Mouse (Mus musculus): ENCODE results near the gene Wfdc1.
A peak's percentile ranks its signal among the peaks of the same experiment; 100 is the strongest.

Wfdc1 gene

GRCm38 (mm10) chr8:119666219-119666951, at the start of gene Wfdc1:
Gene Wfdc1, plus strand, starts transcription at chr8:119666365.
- DNase-seq (ENCODE audit: low spot score) = peak; percentile 36

GRCm38 (mm10) chr8:119616811-119617210, 49.4 kb upstream of the Wfdc1 start:
- DNase-seq (ENCODE audit: low spot score) = no peak

- no peak for DNase-seq (ENCODE audit: low spot score)
Observed at GRCm38 (mm10) chr8:119617586-119617985, 48.6 kb upstream of the Wfdc1 start.

- no peak for DNase-seq (ENCODE audit: low spot score)
Observed at GRCm38 (mm10) chr8:119618887-119619286, 47.3 kb upstream of the Wfdc1 start.

- no peak for DNase-seq (ENCODE audit: low spot score)
Observed at GRCm38 (mm10) chr8:119620116-119620840, 45.9 kb upstream of the Wfdc1 start.

GRCm38 (mm10) chr8:119620848-119621465, 45.2 kb upstream of the Wfdc1 start:
- DNase-seq (ENCODE audit: low spot score) = no peak

- DNase-seq (ENCODE audit: low spot score) = no peak
Observed at GRCm38 (mm10) chr8:119622555-119622954, 43.6 kb upstream of the Wfdc1 start.

GRCm38 (mm10) chr8:119623061-119623460, 43.1 kb upstream of the Wfdc1 start:
- DNase-seq (ENCODE audit: low spot score) = no peak

GRCm38 (mm10) chr8:119623744-119624143, 42.4 kb upstream of the Wfdc1 start:
- no peak for DNase-seq (ENCODE audit: low spot score)

GRCm38 (mm10) chr8:119624916-119625315, 41.2 kb upstream of the Wfdc1 start:
- DNase-seq (ENCODE audit: low spot score) = no peak

GRCm38 (mm10) chr8:119625788-119626187, 40.4 kb upstream of the Wfdc1 start:
- no peak for DNase-seq (ENCODE audit: low spot score)

- no peak for DNase-seq (ENCODE audit: low spot score)
Observed at GRCm38 (mm10) chr8:119627199-119627598, 39.0 kb upstream of the Wfdc1 start.

- DNase-seq (ENCODE audit: low spot score) = peak; percentile 22
Observed at GRCm38 (mm10) chr8:119627613-119628359, 38.4 kb upstream of the Wfdc1 start.

- no peak for DNase-seq (ENCODE audit: low spot score)
Observed at GRCm38 (mm10) chr8:119630841-119631240, 35.3 kb upstream of the Wfdc1 start.

- no peak for DNase-seq (ENCODE audit: low spot score)
Observed at GRCm38 (mm10) chr8:119632246-119632645, 33.9 kb upstream of the Wfdc1 start.

- no peak for DNase-seq (ENCODE audit: low spot score)
Observed at GRCm38 (mm10) chr8:119632909-119633308, 33.3 kb upstream of the Wfdc1 start.

- no peak for DNase-seq (ENCODE audit: low spot score)
Observed at GRCm38 (mm10) chr8:119634616-119635336, 31.4 kb upstream of the Wfdc1 start.

GRCm38 (mm10) chr8:119635378-119635777, 30.8 kb upstream of the Wfdc1 start, which contains the start of gene Kcng4:
Gene Kcng4, minus strand, starts transcription at chr8:119635680.
- DNase-seq (ENCODE audit: low spot score) = no peak

- no peak for DNase-seq (ENCODE audit: low spot score)
Observed at GRCm38 (mm10) chr8:119635958-119636357, 30.2 kb upstream of the Wfdc1 start.

- no peak for DNase-seq (ENCODE audit: low spot score)
Observed at GRCm38 (mm10) chr8:119636766-119637165, 29.4 kb upstream of the Wfdc1 start.

GRCm38 (mm10) chr8:119637381-119637780, 28.8 kb upstream of the Wfdc1 start:
- no peak for DNase-seq (ENCODE audit: low spot score)

- no peak for DNase-seq (ENCODE audit: low spot score)
Observed at GRCm38 (mm10) chr8:119638261-119638660, 27.9 kb upstream of the Wfdc1 start.

Data from urinary bladder, postnatal 14 days (tissue).